23 mouse cellular contexts compared by ENCODE assay signal in the genomic region with DNA sequence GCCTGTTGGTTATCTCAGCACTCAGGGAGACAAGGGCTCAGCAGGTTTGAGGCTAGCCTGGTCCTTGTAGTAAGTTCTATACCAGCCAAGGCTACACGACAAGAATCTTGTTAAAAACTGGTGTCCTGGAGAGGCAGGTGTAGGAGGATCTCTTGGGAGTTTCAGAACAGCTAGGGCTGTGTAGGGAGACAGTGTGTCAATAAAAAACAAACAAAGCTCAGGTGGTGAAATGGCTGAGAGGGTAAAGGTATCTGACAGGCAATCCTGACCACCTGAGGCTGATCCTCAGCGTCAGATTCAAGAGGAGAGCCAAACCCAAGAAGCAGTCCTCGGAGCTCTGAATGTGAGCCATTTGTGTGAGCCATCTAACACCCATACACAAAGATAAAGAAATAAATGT. TPM values are rescaled to one million over a fixed set of nuclear protein-coding genes. Genes with fewer than 3 reads are reported as not detected.
DNase-seq lines count a peak whose midpoint lies in the region; ATAC-seq and TF ChIP-seq lines count a peak whose summit lies in the region.
"Had no signal": no experiment of that assay in that cellular context is flagged by ENCODE, and none has a peak within 500 bp of the region (broad histone marks: within the 10 kb centered on the region; RNA-seq: fewer than 3 reads in every experiment).

No protein-coding gene starts in this region.

- ATAC-seq in forebrain, embryonic 11.5 days (replicated peaks; ENCODE audit: low FRiP score): no peak
- ATAC-seq in forebrain, embryonic 15.5 days (replicated peaks): no peak
- peak; percentile 5; the same call in 1 of the 2 replicates for ATAC-seq in liver, embryonic 12.5 days
- ATAC-seq in liver, postnatal 0 days: peak; percentile 85
- ATAC-seq in erythroblast, adult 5-6 weeks (replicated peaks; ENCODE audit: low FRiP score, poor library complexity, severe bottlenecking): no peak
- ATAC-seq: forebrain, postnatal 0 days; hindbrain, embryonic 16.5 days had no signal

- WGBS in forebrain, embryonic 11.5 days: 87% methylated on average over 3 of the region's 3 CpGs
- WGBS in forebrain, embryonic 15.5 days: 88% methylated on average over 3 of the region's 3 CpGs
- 49% methylated on average over 3 of the region's 3 CpGs for WGBS in liver, embryonic 12.5 days (ENCODE audit: insufficient replicate concordance)
- 51% methylated on average over 3 of the region's 3 CpGs for WGBS in liver, postnatal 0 days (ENCODE audit: insufficient replicate concordance)

- TF ChIP-seq POLR2A in CH12.LX (IDR thresholded peaks at IDR 0.05; ENCODE audit: low read depth, low read length): no peak

- no peaks in the 10 kb centered on the region for H3K36me3 ChIP-seq in forebrain, embryonic 11.5 days (ENCODE audit: control insufficient read depth, insufficient read depth, low read length)
- no peaks in the 10 kb centered on the region for H3K36me3 ChIP-seq in forebrain, embryonic 15.5 days
- no peaks in the 10 kb centered on the region for H3K36me3 ChIP-seq in CH12.LX (replicated peaks in 1 of 2; ENCODE audit: control insufficient read depth in 1 of 2, insufficient read depth in 1 of 2, low read length in 1 of 2)
- no peaks in the 10 kb centered on the region for H3K36me3 ChIP-seq in liver, embryonic 12.5 days
- no peaks in the 10 kb centered on the region for H3K36me3 ChIP-seq in liver, postnatal 0 days (replicated peaks; ENCODE audit: insufficient read depth, low read length)
- H3K36me3 ChIP-seq: embryonic facial prominence, embryonic 15.5 days; forebrain, embryonic 12.5 days; hindbrain, embryonic 12.5 days had no signal

- H3K4me3 ChIP-seq in forebrain, embryonic 11.5 days (ENCODE audit: low read depth, low read length): no peak overlapping the region
- H3K4me3 ChIP-seq in forebrain, embryonic 15.5 days: no peak overlapping the region
- no peak overlapping the region for H3K4me3 ChIP-seq in CH12.LX (replicated peaks in 1 of 3; ENCODE audit: low read depth in 2 of 3, low read length in 2 of 3, poor library complexity in 1 of 3)
- no peak overlapping the region for H3K4me3 ChIP-seq in liver, embryonic 12.5 days
- no peak overlapping the region for H3K4me3 ChIP-seq in liver, postnatal 0 days (ENCODE audit: low read depth, low read length)
- H3K4me3 ChIP-seq: embryonic facial prominence, embryonic 15.5 days; forebrain, embryonic 12.5 days; gastrocnemius, adult 2 months; hindbrain, embryonic 12.5 days had no signal

- no peak for TF ChIP-seq RAD21 in CH12.LX (IDR thresholded peaks at IDR 0.05; ENCODE audit: low read depth, low read length)

- H3K27me3 ChIP-seq in forebrain, embryonic 11.5 days (ENCODE audit: control insufficient read depth, insufficient read depth, low read length): no peaks in the 10 kb centered on the region
- no peaks in the 10 kb centered on the region for H3K27me3 ChIP-seq in forebrain, embryonic 15.5 days
- peaks cover 3% of the 10 kb centered on the region for H3K27me3 ChIP-seq in CH12.LX (replicated peaks)
- 0 out of 2 replicates have a peak, but pooled peaks cover 4% of the 10 kb centered on the region for H3K27me3 ChIP-seq in liver, embryonic 12.5 days (replicated peaks)
- no peaks in the 10 kb centered on the region for H3K27me3 ChIP-seq in liver, postnatal 0 days (ENCODE audit: insufficient read depth, low read length)
- H3K27me3 ChIP-seq: forebrain, embryonic 12.5 days; hindbrain, embryonic 12.5 days had no signal

- no peak overlapping the region for H3K4me2 ChIP-seq in forebrain, embryonic 11.5 days (ENCODE audit: low read depth, low read length, severe bottlenecking)
- H3K4me2 ChIP-seq in forebrain, embryonic 15.5 days (replicated peaks): no peak overlapping the region
- H3K4me2 ChIP-seq in CH12.LX (ENCODE audit: insufficient read depth, low read depth, poor library complexity, severe bottlenecking): peak overlapping the region; percentile 34; the same call in 1 of the 2 replicates
- H3K4me2 ChIP-seq in liver, embryonic 12.5 days: peak overlapping the region; percentile 7; the same call in 1 of the 2 replicates
- H3K4me2 ChIP-seq in liver, postnatal 0 days (ENCODE audit: low read depth, low read length): peak overlapping the region; percentile 49
- H3K4me2 ChIP-seq: embryonic facial prominence, embryonic 15.5 days; forebrain, embryonic 12.5 days; hindbrain, embryonic 12.5 days had no signal

- H3K9ac ChIP-seq in forebrain, embryonic 11.5 days (ENCODE audit: low read length): no peak overlapping the region
- H3K9ac ChIP-seq in forebrain, embryonic 15.5 days (replicated peaks): no peak overlapping the region
- no peak overlapping the region for H3K9ac ChIP-seq in CH12.LX (ENCODE audit: insufficient read depth, low read depth)
- H3K9ac ChIP-seq in liver, embryonic 12.5 days: no peak overlapping the region
- H3K9ac ChIP-seq in liver, postnatal 0 days (replicated peaks): 0 out of 2 replicates have a peak overlapping the region, but pooled peaks have one; percentile 6
- H3K9ac ChIP-seq: embryonic facial prominence, embryonic 15.5 days; forebrain, embryonic 12.5 days; forebrain, postnatal 0 days; hindbrain, embryonic 12.5 days had no signal

- no peaks in the 10 kb centered on the region for H3K79me2 ChIP-seq in CH12.LX (replicated peaks; ENCODE audit: control insufficient read depth, extremely low read depth, insufficient read depth, poor library complexity, severe bottlenecking)

- in situ Hi-C loops in CH12.LX (cut with MboI; ENCODE audit: low pct_ligation_motif_present, low pct_unique_long_range_greater_than_20kb, low sequenced_read_pairs): no loop called here

- no peaks in the 10 kb centered on the region for H3K9me3 ChIP-seq in forebrain, embryonic 11.5 days (ENCODE audit: control insufficient read depth, low read length)
- no peaks in the 10 kb centered on the region for H3K9me3 ChIP-seq in forebrain, embryonic 15.5 days
- H3K9me3 ChIP-seq in CH12.LX (replicated peaks; ENCODE audit: low read length): no peaks in the 10 kb centered on the region
- H3K9me3 ChIP-seq in liver, embryonic 12.5 days (replicated peaks): no peaks in the 10 kb centered on the region
- no peaks in the 10 kb centered on the region for H3K9me3 ChIP-seq in liver, postnatal 0 days (ENCODE audit: low read length)
- H3K9me3 ChIP-seq: embryonic facial prominence, embryonic 15.5 days; forebrain, embryonic 12.5 days; hindbrain, embryonic 12.5 days had no signal

- peak; percentile 13 for DNase-seq in forebrain, embryonic 11.5 days (ENCODE audit: low spot score)
- DNase-seq in CH12.LX (ENCODE audit: extremely low read depth): no peak
- DNase-seq in liver, postnatal 0 days: no peak
- no peak for DNase-seq in kidney, postnatal 14 days
- no peak for DNase-seq in left cerebral cortex, postnatal 25 days (ENCODE audit: low spot score in 2 of 2)
- DNase-seq: adrenal gland, postnatal 10 days; cerebellum, adult 8-10 months; cerebellum, postnatal 14 days; embryo, embryonic 11 days; forebrain, postnatal 0 days; gastrocnemius, adult 2 months; gastrocnemius, postnatal 25 days; heart, postnatal 10 days; heart, postnatal 4 days had no signal

- intact Hi-C loops in left cerebral cortex, postnatal 25 days (cut with DNase I): no loop called here

- dilution Hi-C loops in CH12.LX (cut with MboI; ENCODE audit: extremely low pct_ligation_motif_present, extremely low pct_unique_long_range_greater_than_20kb, low sequenced_read_pairs): no loop called here

- no peak overlapping the region for H3K27ac ChIP-seq in forebrain, embryonic 11.5 days (ENCODE audit: low read depth, low read length)
- no peak overlapping the region for H3K27ac ChIP-seq in forebrain, embryonic 15.5 days (replicated peaks)
- no peak overlapping the region for H3K27ac ChIP-seq in CH12.LX (ENCODE audit: insufficient read depth, low read depth)
- H3K27ac ChIP-seq in liver, embryonic 12.5 days: no peak overlapping the region; the same call in 1 of the 2 replicates
- H3K27ac ChIP-seq in liver, postnatal 0 days (ENCODE audit: low read depth): peak overlapping the region; percentile 90
- H3K27ac ChIP-seq: embryonic facial prominence, embryonic 15.5 days; forebrain, embryonic 12.5 days; gastrocnemius, adult 2 months; hindbrain, embryonic 12.5 days had no signal

- no peak for TF ChIP-seq EP300 in CH12.LX (IDR thresholded peaks at IDR 0.05; ENCODE audit: low read length)
- no peak for TF ChIP-seq EP300 in liver, postnatal 0 days (IDR thresholded peaks at IDR 0.05; ENCODE audit: low read depth)

- H3K4me1 ChIP-seq in forebrain, embryonic 11.5 days (replicated peaks; ENCODE audit: control insufficient read depth, insufficient read depth, low read length): no peaks in the 10 kb centered on the region
- H3K4me1 ChIP-seq in forebrain, embryonic 15.5 days: no peaks in the 10 kb centered on the region
- peaks cover 21 to 28% of the 10 kb centered on the region in 2 experiments for H3K4me1 ChIP-seq in CH12.LX (ENCODE audit: control insufficient read depth in 1 of 2, insufficient read depth in 2 of 2)
- peaks cover 5% of the 10 kb centered on the region; the same call in 1 of the 2 replicates for H3K4me1 ChIP-seq in liver, embryonic 12.5 days
- H3K4me1 ChIP-seq in liver, postnatal 0 days (ENCODE audit: insufficient read depth): peaks cover 7% of the 10 kb centered on the region
- H3K4me1 ChIP-seq: embryonic facial prominence, embryonic 15.5 days; forebrain, embryonic 12.5 days; hindbrain, embryonic 12.5 days had no signal

- no peak for TF ChIP-seq CTCF in CH12.LX (conservative IDR thresholded peaks at IDR 0.05 in 1 of 2, IDR thresholded peaks at IDR 0.05 in 1 of 2; ENCODE audit: low read depth in 2 of 2, low read length in 2 of 2)
- no peak for TF ChIP-seq CTCF in liver, postnatal 0 days (IDR thresholded peaks at IDR 0.05; ENCODE audit: low read depth)

RNA-seq across cellular contexts. Expression of gene Hilpda, which starts 26.1 kb away (rescaled TPM):
- polyA plus RNA-seq in forebrain, embryonic 11.5 days (2014; fragmentation: Nextera tagmentation; extraction: Ambion mirVana): 27.3 and 29.2 TPM in 2 replicates
- polyA plus RNA-seq in forebrain, embryonic 15.5 days (2015; fragmentation: Nextera tagmentation; extraction: Ambion mirVana): 44.3 and 46.1 TPM in 2 replicates
- total RNA-seq in CH12.LX (2012; rRNA removed): 14.6 and 23.7 TPM in 2 replicates
- total RNA-seq in CH12.LX (2014; rRNA removed): 40.0 and 52.3 TPM in 2 replicates
- 10.5 and 11.1 TPM in 2 replicates for polyA plus RNA-seq in CH12.LX (2012; ENCODE audit: insufficient read length, low read depth)
- 19.1 and 20.0 TPM in 2 replicates for polyA plus RNA-seq in liver, embryonic 12.5 days (2016; fragmentation: Nextera tagmentation; extraction: Ambion mirVana)
- 24.1 and 29.0 TPM in 2 replicates for polyA plus RNA-seq in liver, postnatal 0 days (2015; fragmentation: Nextera tagmentation; extraction: Ambion mirVana)
- 0.96 and 2.7 TPM in 2 replicates for total RNA-seq in erythroblast, adult 5-6 weeks (2015; ENCODE audit: low replicate concordance)
- 2.0 TPM in 1 of 2 replicates, not detected in the other for total RNA-seq in erythroblast, adult 5-6 weeks (2017; ENCODE audit: low replicate concordance)
- 1 to 10 TPM; 6.7 to 8.4 TPM for total RNA-seq in left cerebral cortex, postnatal 25 days (2021)

RNA-seq across cellular contexts. Expression of gene Impdh1, which starts 30.0 kb away (rescaled TPM):
- polyA plus RNA-seq in forebrain, embryonic 11.5 days (2014; fragmentation: Nextera tagmentation; extraction: Ambion mirVana): 38.3 and 40.0 TPM in 2 replicates
- 54.5 and 57.3 TPM in 2 replicates for polyA plus RNA-seq in forebrain, embryonic 15.5 days (2015; fragmentation: Nextera tagmentation; extraction: Ambion mirVana)
- total RNA-seq in CH12.LX (2012; rRNA removed) (14.9 and 17.3 TPM in 2 replicates), CH12.LX (2014; rRNA removed) (2.5 and 3.1 TPM in 2 replicates)
- polyA plus RNA-seq in CH12.LX (2012; ENCODE audit: insufficient read length, low read depth): 19.6 and 21.6 TPM in 2 replicates
- 13.7 and 14.3 TPM in 2 replicates for polyA plus RNA-seq in liver, embryonic 12.5 days (2016; fragmentation: Nextera tagmentation; extraction: Ambion mirVana)
- polyA plus RNA-seq in liver, postnatal 0 days (2015; fragmentation: Nextera tagmentation; extraction: Ambion mirVana): 7.3 and 7.7 TPM in 2 replicates
- total RNA-seq in erythroblast, adult 5-6 weeks (2015; ENCODE audit: low replicate concordance): 9.6 and 12.3 TPM in 2 replicates
- 11.2 and 34.7 TPM in 2 replicates for total RNA-seq in erythroblast, adult 5-6 weeks (2017; ENCODE audit: low replicate concordance)
- 10 to 100 TPM; 66.1 to 68.8 TPM for total RNA-seq in left cerebral cortex, postnatal 25 days (2021)

RNA-seq across cellular contexts. Expression of gene Fam71f2, which starts 33.2 kb away (rescaled TPM):
- 0.52 and 0.76 TPM in 2 replicates for polyA plus RNA-seq in forebrain, embryonic 11.5 days (2014; fragmentation: Nextera tagmentation; extraction: Ambion mirVana)
- 0.56 and 0.60 TPM in 2 replicates for polyA plus RNA-seq in forebrain, embryonic 15.5 days (2015; fragmentation: Nextera tagmentation; extraction: Ambion mirVana)
- total RNA-seq in CH12.LX (2012; rRNA removed): 0.29 and 0.30 TPM in 2 replicates
- total RNA-seq in CH12.LX (2014; rRNA removed): 0.34 TPM in 1 of 2 replicates, not detected in the other
- 0.23 TPM in 1 of 2 replicates, not detected in the other for polyA plus RNA-seq in CH12.LX (2012; ENCODE audit: insufficient read length, low read depth)
- polyA plus RNA-seq in liver, embryonic 12.5 days (2016; fragmentation: Nextera tagmentation; extraction: Ambion mirVana): 0.20 and 0.31 TPM in 2 replicates
- polyA plus RNA-seq in liver, postnatal 0 days (2015; fragmentation: Nextera tagmentation; extraction: Ambion mirVana): 0.11 and 0.28 TPM in 2 replicates
- total RNA-seq in erythroblast, adult 5-6 weeks (2015; ENCODE audit: low replicate concordance): not detected in 2 replicates
- not detected in 2 replicates for total RNA-seq in erythroblast, adult 5-6 weeks (2017; ENCODE audit: low replicate concordance)
- total RNA-seq in left cerebral cortex, postnatal 25 days (2021): under 1 TPM; 0.34 to 0.41 TPM
- total RNA-seq: common myeloid progenitor, adult 5-6 weeks; gastrocnemius, postnatal 25 days; heart, postnatal 10 days; MEL had no signal

Comparison
In these comparisons a context has a peak if more than half of its experiments do, and no peak if none do; other contexts are left out.
1. ATAC-seq: peak in liver, embryonic 12.5 days (single experiment) and liver, postnatal 0 days (single experiment); none in forebrain, embryonic 11.5 days (single experiment), forebrain, embryonic 15.5 days (single experiment) and erythroblast, adult 5-6 weeks (single experiment).
2. H3K4me2 ChIP-seq: peak in CH12.LX (single experiment), liver, embryonic 12.5 days (single experiment) and liver, postnatal 0 days (single experiment); none in forebrain, embryonic 11.5 days (single experiment) and forebrain, embryonic 15.5 days (single experiment).